Comparison of ENCODE assay signal across 11 mouse cellular contexts in genomic region chr12:102596410-102596809, GRCm38 (mm10). TPM values are rescaled to one million over a fixed set of nuclear protein-coding genes. Genes with fewer than 3 reads are reported as not detected.
A peak's percentile ranks its signal among the peaks of the same experiment; 100 is the strongest.
DNase-seq lines count a peak whose midpoint lies in the region; TF ChIP-seq lines count a peak whose summit lies in the region.
"Had no signal": no experiment of that assay in that cellular context is flagged by ENCODE, and none has a peak within 500 bp of the region (broad histone marks: within the 10 kb centered on the region; RNA-seq: fewer than 3 reads in every experiment).

No protein-coding gene starts in this region.

- no peak overlapping the region for H3K4me3 ChIP-seq in layer of hippocampus, adult 2 months
- H3K4me3 ChIP-seq: embryonic facial prominence, embryonic 12.5 days; liver, embryonic 13.5 days had no signal

- intact Hi-C loops in left cerebral cortex, postnatal 25 days (cut with DNase I), result no loop called here

- no peak for DNase-seq in layer of hippocampus, adult 2 months (ENCODE audit: low spot score in 2 of 2)
- DNase-seq in layer of hippocampus, postnatal 10 days (ENCODE audit: low spot score in 2 of 2), result no peak
- peak; percentile 59 for DNase-seq in CD4-positive, CD25-positive, alpha-beta regulatory T cell, adult 2 months (ENCODE audit: low read depth, low spot score)
- peak; percentile 69 for DNase-seq in ES-CJ7 (ENCODE audit: low read depth, low spot score)
- DNase-seq in lung, postnatal 14 days, result peak; percentile 28
- no peak for DNase-seq in spleen, adult 12 weeks (ENCODE audit: low spot score)
- no peak for DNase-seq in left cerebral cortex, postnatal 25 days (ENCODE audit: low spot score in 2 of 2)
- no peak for DNase-seq in ovary, postnatal 14 days (ENCODE audit: low spot score)
- DNase-seq: adrenal gland, postnatal 14 days; liver, embryonic 13.5 days had no signal

- no peak overlapping the region for H3K27ac ChIP-seq in layer of hippocampus, adult 2 months
- H3K27ac ChIP-seq: embryonic facial prominence, embryonic 12.5 days; liver, embryonic 13.5 days had no signal

- peak; percentile 77 for TF ChIP-seq CTCF in layer of hippocampus, adult 2 months (conservative IDR thresholded peaks at IDR 0.05)

RNA-seq across cellular contexts. Expression of gene Chga, which starts 41.6 kb away (rescaled TPM):
- total RNA-seq in layer of hippocampus, adult 2 months (2021), result 100 to 1,000 TPM; 123 to 124 TPM
- 100 to 1,000 TPM; 150 to 152 TPM for total RNA-seq in layer of hippocampus, postnatal 10 days (2021)
- 100 to 1,000 TPM; 177 to 186 TPM for total RNA-seq in left cerebral cortex, postnatal 25 days (2021)

Comparison
In these comparisons a context has a peak if more than half of its experiments do, and no peak if none do; other contexts are left out.
1. DNase-seq: peak in CD4-positive, CD25-positive, alpha-beta regulatory T cell, adult 2 months (single experiment), ES-CJ7 (single experiment) and lung, postnatal 14 days (single experiment); none in layer of hippocampus, adult 2 months (0 of 2), layer of hippocampus, postnatal 10 days (0 of 2), spleen, adult 12 weeks (single experiment), left cerebral cortex, postnatal 25 days (0 of 2) and ovary, postnatal 14 days (single experiment).